Mouse (Mus musculus) CD4-positive helper T cell, adult 2 months (primary cell): Measurements from ENCODE around the gene Mycbp2.

ENCODE experiments used
- DNase-seq: peaks from one replicate; pipeline ENCODE4 v3.0.0-alpha.2; 2012; ENCODE audit warnings: low read depth, missing footprints, low spot score

The Mycbp2 gene

GRCm38 (mm10) chr14:103260437-103260836 is 86.2 kb downstream of the Mycbp2 start:
- DNase-seq = no peak

GRCm38 (mm10) chr14:103258745-103259144 is 87.9 kb downstream of the Mycbp2 start:
- DNase-seq = no peak

- no peak for DNase-seq
Measured at GRCm38 (mm10) chr14:103256866-103257265, 89.7 kb downstream of the Mycbp2 start.

- DNase-seq = no peak
Measured at GRCm38 (mm10) chr14:103254311-103254710, 92.3 kb downstream of the Mycbp2 start.

- DNase-seq = no peak
Measured at GRCm38 (mm10) chr14:103242020-103242419, 104.6 kb downstream of the Mycbp2 start.

- DNase-seq = no peak
Measured at GRCm38 (mm10) chr14:103234770-103235169, 111.8 kb downstream of the Mycbp2 start.

GRCm38 (mm10) chr14:103233640-103234593 is 112.7 kb downstream of the Mycbp2 start:
- no peak for DNase-seq

- DNase-seq = no peak
Measured at GRCm38 (mm10) chr14:103222356-103222755, 124.3 kb downstream of the Mycbp2 start.

- DNase-seq = no peak
Measured at GRCm38 (mm10) chr14:103221751-103222150, 124.9 kb downstream of the Mycbp2 start.

- no peak for DNase-seq
Measured at GRCm38 (mm10) chr14:103216331-103216730, 130.3 kb downstream of the Mycbp2 start.

- no peak for DNase-seq
Measured at GRCm38 (mm10) chr14:103186658-103187057, 160.0 kb downstream of the Mycbp2 start.

GRCm38 (mm10) chr14:103186076-103186475 is 160.5 kb downstream of the Mycbp2 start:
- DNase-seq = no peak

GRCm38 (mm10) chr14:103180096-103180495 is 166.5 kb downstream of the Mycbp2 start:
- no peak for DNase-seq

GRCm38 (mm10) chr14:103162923-103163322 is 183.7 kb downstream of the Mycbp2 start:
- DNase-seq = no peak

- no peak for DNase-seq
Measured at GRCm38 (mm10) chr14:103155685-103156084, 190.9 kb downstream of the Mycbp2 start.

- DNase-seq = no peak
Measured at GRCm38 (mm10) chr14:103150139-103150538, 196.5 kb downstream of the Mycbp2 start.

GRCm38 (mm10) chr14:103131991-103132390 is 214.6 kb downstream of the Mycbp2 start:
- peak; percentile 56 for DNase-seq

GRCm38 (mm10) chr14:103125756-103126155 is 220.9 kb downstream of the Mycbp2 start:
- no peak for DNase-seq

GRCm38 (mm10) chr14:103114994-103115670 is 231.5 kb downstream of the Mycbp2 start:
- DNase-seq = peak; percentile 52

GRCm38 (mm10) chr14:103112606-103113363 is 233.8 kb downstream of the Mycbp2 start:
- DNase-seq = no peak

- DNase-seq = no peak
Measured at GRCm38 (mm10) chr14:103109971-103110370, 236.6 kb downstream of the Mycbp2 start.

GRCm38 (mm10) chr14:103106301-103106700 is 240.3 kb downstream of the Mycbp2 start:
- no peak for DNase-seq
